Mouse (Mus musculus) C2C12 (cell line): Measurements from ENCODE around the gene Qrich2.

Experiments used
- CTCF ChIP-seq: IDR thresholded peaks from one replicate; pipeline ENCODE4 v1.5.1; 2011; ENCODE audit not compliant: control insufficient read depth, insufficient read depth, insufficient read length
- MAX ChIP-seq: IDR thresholded peaks from one replicate; pipeline ENCODE4 v1.6.1; 2011; ENCODE audit warnings: mild to moderate bottlenecking, control low read depth
- MYOG ChIP-seq: IDR thresholded peaks from one replicate; pipeline ENCODE4 v1.6.1; 2011; ENCODE audit not compliant: control insufficient read depth, insufficient read length; ENCODE audit errors: extremely low read depth
- USF1 ChIP-seq: IDR thresholded peaks from one replicate; pipeline ENCODE4 v1.6.1; 2011; ENCODE audit warnings: low read depth, mild to moderate bottlenecking, control low read depth, moderate library complexity

DNA sequence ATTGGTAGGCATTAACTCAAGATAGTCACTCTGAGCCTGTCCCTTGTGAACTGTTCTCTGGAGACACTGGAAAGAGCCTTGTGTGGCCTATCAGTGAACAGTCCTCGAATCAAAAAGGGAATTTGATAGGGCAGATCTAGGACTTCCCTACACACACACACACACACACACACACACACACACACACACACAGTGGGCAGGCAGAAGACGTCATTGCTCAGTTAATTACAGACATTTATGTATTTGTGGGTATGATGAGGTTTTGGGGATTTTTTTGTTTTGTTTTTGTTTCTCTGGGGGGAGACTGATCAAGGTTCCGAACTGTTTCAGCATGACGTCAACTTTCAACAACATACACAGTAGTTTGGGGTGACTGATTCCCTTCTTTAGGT, 52.4 kb downstream of the Qrich2 start:
- TF ChIP-seq CTCF, result no peak
- TF ChIP-seq MAX, result no peak
- no peak for TF ChIP-seq USF1
- no peak for TF ChIP-seq MYOG
